Comparison of ENCODE assay signal across 11 mouse cellular contexts in the genomic region with DNA sequence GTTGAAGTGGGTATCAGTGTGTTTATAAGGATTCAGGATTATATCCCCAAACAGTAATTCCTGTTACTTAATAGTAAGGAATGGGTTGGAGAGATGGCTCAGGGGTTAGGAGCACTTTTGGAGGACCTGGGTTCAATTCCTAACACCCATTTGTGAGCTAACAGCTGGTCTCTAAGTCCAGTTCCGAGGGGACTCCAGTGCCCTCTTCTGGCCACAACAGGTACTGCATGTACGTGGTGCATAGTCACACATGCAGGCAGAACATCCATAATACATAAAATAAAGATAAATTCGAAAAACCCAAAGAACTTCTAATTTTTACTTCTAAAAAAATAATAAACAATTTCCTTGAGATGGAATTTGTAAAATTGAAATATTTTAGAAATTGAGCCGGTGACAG. TPM values are rescaled to one million over a fixed set of nuclear protein-coding genes. Genes with fewer than 3 reads are reported as not detected.
DNase-seq lines count a peak whose midpoint lies in the region; ATAC-seq and TF ChIP-seq lines count a peak whose summit lies in the region.
"Had no signal": no experiment of that assay in that cellular context is flagged by ENCODE, and none has a peak within 500 bp of the region (broad histone marks: within the 10 kb centered on the region; RNA-seq: fewer than 3 reads in every experiment).

No protein-coding gene starts in this region.

- no peak overlapping the region for H3K27ac ChIP-seq in left cerebral cortex, adult 2 months
- H3K27ac ChIP-seq in forebrain, embryonic 16.5 days (ENCODE audit: low read length) = no peak overlapping the region
- H3K27ac ChIP-seq: embryonic facial prominence, embryonic 15.5 days had no signal

- no peak overlapping the region for H3K9ac ChIP-seq in forebrain, embryonic 16.5 days (replicated peaks; ENCODE audit: low read depth, low read length)
- H3K9ac ChIP-seq: embryonic facial prominence, embryonic 15.5 days had no signal

- no peak overlapping the region for H3K4me3 ChIP-seq in left cerebral cortex, adult 2 months
- no peak overlapping the region for H3K4me3 ChIP-seq in forebrain, embryonic 16.5 days (replicated peaks; ENCODE audit: low read length)
- H3K4me3 ChIP-seq: embryonic facial prominence, embryonic 15.5 days had no signal

- no peaks in the 10 kb centered on the region for H3K4me1 ChIP-seq in forebrain, embryonic 16.5 days (replicated peaks; ENCODE audit: control insufficient read depth, insufficient read depth, low read length)
- H3K4me1 ChIP-seq: embryonic facial prominence, embryonic 15.5 days had no signal

- peak; percentile 40 for DNase-seq in CD4-positive, CD25-positive, alpha-beta regulatory T cell, adult 2 months (ENCODE audit: low read depth, low spot score)
- DNase-seq in left cerebral cortex, adult 2 months (ENCODE audit: extremely low spot score in 1 of 2, low spot score in 2 of 2) = no peak
- DNase-seq in left cerebral cortex, adult 9 months (ENCODE audit: low spot score in 2 of 2) = no peak
- DNase-seq in R1 (ENCODE audit: low read depth, low spot score) = peak; percentile 67
- peak; percentile 36 for DNase-seq in naive thymus-derived CD4-positive, alpha-beta T cell, adult 2 months (ENCODE audit: low read depth)
- DNase-seq: gastrocnemius, postnatal 36 days; right cerebral cortex, postnatal 25 days had no signal

- no peaks in the 10 kb centered on the region for H3K27me3 ChIP-seq in forebrain, embryonic 16.5 days (replicated peaks; ENCODE audit: control insufficient read depth, insufficient read depth, low read length)
- H3K27me3 ChIP-seq: embryonic facial prominence, embryonic 15.5 days had no signal

- ATAC-seq in CD4-positive, CD25-positive, alpha-beta regulatory T cell, adult 4 months = no peak
- no peak for ATAC-seq in forebrain, embryonic 16.5 days
- ATAC-seq in monocyte, adult 5-6 weeks (replicated peaks; ENCODE audit: insufficient number of reproducible peaks, low FRiP score, low TSS enrichment, poor library complexity, severe bottlenecking) = no peak

- intact Hi-C loops in left cerebral cortex, adult 2 months (cut with DNase I) = no loop called here

- H3K9me3 ChIP-seq in forebrain, embryonic 16.5 days (ENCODE audit: control insufficient read depth, low read length) = no peaks in the 10 kb centered on the region

- H3K36me3 ChIP-seq in forebrain, embryonic 16.5 days (ENCODE audit: control insufficient read depth, insufficient read depth) = peaks cover 25% of the 10 kb centered on the region

- TF ChIP-seq CTCF in left cerebral cortex, adult 2 months (IDR thresholded peaks at IDR 0.05) = peak; percentile 61

- 89% methylated on average over 4 of the region's 4 CpGs for WGBS in forebrain, embryonic 16.5 days

- H3K4me2 ChIP-seq in forebrain, embryonic 16.5 days (ENCODE audit: low read length) = no peak overlapping the region
- H3K4me2 ChIP-seq: embryonic facial prominence, embryonic 15.5 days had no signal

RNA-seq across cellular contexts. Expression of gene Vps8, which starts 47.5 kb away (rescaled TPM):
- 10 to 100 TPM; 11.7 to 21.9 TPM for polyA plus RNA-seq in CD4-positive, CD25-positive, alpha-beta regulatory T cell, adult 4 months (2017; shearing (Covaris generic))
- 10 to 100 TPM; 56.7 to 56.8 TPM for total RNA-seq in left cerebral cortex, adult 2 months (2021)
- polyA plus RNA-seq in forebrain, embryonic 16.5 days (2015; fragmentation: Nextera tagmentation; extraction: Ambion mirVana) = 37.5 and 39.6 TPM in 2 replicates
- total RNA-seq in monocyte, adult 5-6 weeks (2017) = 26.4 to 33.9 TPM (median 33.5 TPM) in 3 replicates

Comparison
In these comparisons a context has a peak if more than half of its experiments do, and no peak if none do; other contexts are left out.
1. DNase-seq: peak in CD4-positive, CD25-positive, alpha-beta regulatory T cell, adult 2 months (single experiment), R1 (single experiment) and naive thymus-derived CD4-positive, alpha-beta T cell, adult 2 months (single experiment); none in left cerebral cortex, adult 2 months (0 of 2) and left cerebral cortex, adult 9 months (0 of 2).